Mouse (Mus musculus): ENCODE results near the gene Kbtbd4.
"Not testable (repeated sequence)": the region's sequence is repeated elsewhere in the genome, so short reads cannot be mapped to it uniquely, and the experiment has no call there.

The Kbtbd4 gene

GRCm38 (mm10) chr2:90904076-90904855 is at the start of gene Kbtbd4, which contains the start of gene Ndufs3:
TSS of gene Kbtbd4 (plus strand) at chr2:90904740.
TSS of gene Ndufs3 (minus strand) at chr2:90904827.
- DNase-seq (ENCODE audit: low spot score in 2 of 2): peak; percentile 79 to 85

- DNase-seq (ENCODE audit: low spot score in 2 of 2): no peak
Observed at GRCm38 (mm10) chr2:90861486-90861885, 43.1 kb upstream of the Kbtbd4 start.

DNA sequence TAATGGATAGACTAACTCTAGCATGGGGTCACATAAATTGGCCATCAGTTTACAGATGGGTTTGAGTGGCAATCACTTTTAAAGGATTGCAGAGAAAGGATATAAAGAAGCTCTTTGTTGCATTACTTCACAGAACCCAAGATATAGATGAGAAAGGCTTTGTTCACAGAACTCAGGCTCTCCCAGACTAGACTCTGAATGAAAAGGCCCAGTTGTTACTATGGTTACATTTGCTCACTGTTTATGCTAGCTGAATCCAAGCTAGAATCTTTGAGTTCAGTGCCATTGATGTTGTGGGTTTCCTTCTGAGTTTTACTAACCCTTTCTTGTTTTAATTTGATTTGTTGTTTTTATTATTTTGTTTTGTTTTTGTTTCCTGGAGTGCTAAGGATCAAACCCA is 40.4 kb upstream of the Kbtbd4 start:
- DNase-seq (ENCODE audit: low spot score in 2 of 2): no peak

DNA sequence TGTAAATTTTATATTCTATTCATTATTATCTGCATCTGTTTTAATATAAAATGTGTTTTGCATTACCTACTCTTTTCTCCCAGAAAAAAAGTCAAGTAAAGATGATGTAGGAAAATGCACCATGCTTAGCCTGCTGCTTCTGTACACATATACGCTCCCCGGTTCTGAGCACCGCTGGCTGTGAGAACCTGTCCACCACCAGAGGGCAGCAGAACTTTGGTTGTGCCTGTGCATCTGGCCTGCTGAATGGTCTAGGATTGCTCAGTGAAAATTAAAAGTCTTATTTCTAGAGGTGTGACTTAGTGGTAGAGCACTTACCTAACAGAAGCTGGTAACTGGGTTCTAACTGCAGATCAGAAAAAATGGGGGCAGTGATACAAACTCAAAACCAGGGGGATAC is 38.0 kb upstream of the Kbtbd4 start:
- peak; percentile 49 to 84 for DNase-seq (ENCODE audit: low spot score in 2 of 2)

GRCm38 (mm10) chr2:90870136-90870601 is 34.4 kb upstream of the Kbtbd4 start:
- no peak for DNase-seq (ENCODE audit: low spot score in 2 of 2)

DNA sequence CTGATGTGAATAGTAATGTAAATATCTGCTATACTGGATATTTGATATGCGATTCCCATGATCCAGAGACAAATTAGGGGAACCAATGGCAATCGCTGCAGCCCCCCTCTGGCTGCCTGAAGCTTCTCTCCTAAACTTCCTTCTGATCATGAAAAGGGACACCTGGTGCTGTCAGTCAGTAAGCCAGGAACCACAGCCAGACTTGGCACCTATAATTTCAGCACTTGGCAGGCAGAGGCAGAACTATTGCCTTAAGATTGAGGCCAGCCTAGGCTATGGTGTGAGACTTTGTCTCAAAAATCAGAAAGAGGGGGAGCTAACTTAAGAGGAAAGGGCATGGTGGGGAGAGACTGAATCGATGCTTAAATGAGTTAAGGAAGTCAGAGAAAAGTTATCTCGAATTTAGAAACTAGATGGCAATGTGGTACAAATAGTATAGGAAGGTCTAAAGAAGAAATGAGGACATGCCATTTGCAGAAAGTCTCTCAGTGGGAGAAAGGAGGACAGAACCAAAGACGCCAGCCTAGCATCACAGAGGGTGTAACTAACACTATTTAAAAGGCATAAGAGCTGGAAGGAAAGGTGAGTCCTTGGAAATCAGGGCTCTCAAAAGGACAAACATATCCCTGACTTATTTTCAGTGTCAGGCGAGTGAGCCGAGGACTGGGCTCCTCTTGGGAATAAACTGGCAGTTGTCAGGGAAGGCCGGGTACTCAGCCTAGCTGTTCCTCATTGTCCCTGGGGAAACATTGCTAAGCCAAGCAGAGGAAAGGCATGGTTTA is 33.2 kb upstream of the Kbtbd4 start:
- DNase-seq (ENCODE audit: low spot score in 2 of 2): no peak

GRCm38 (mm10) chr2:90874025-90874424 is 30.5 kb upstream of the Kbtbd4 start:
- no peak for DNase-seq (ENCODE audit: low spot score in 2 of 2)

DNA sequence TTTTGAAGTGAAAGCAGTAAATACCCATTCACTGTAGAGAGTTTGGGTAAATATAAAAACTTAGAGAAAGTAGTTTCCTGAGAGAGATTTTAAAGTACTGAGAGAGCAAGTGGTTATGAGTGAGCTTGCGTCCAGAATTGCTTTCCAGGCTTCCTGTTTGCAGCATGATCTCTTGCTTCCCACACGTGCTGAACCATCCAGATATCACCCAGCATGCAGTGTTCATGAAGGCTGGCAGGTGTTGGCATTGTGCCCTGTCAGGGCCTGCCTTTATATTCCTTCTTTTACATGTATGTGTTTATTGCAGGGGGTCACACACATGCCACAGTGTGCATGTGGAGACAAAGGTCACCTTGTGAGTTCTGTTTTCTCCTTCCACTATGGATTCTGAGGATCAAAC is 29.3 kb upstream of the Kbtbd4 start:
- DNase-seq (ENCODE audit: low spot score in 2 of 2): no peak

GRCm38 (mm10) chr2:90877584-90878259 is 26.8 kb upstream of the Kbtbd4 start:
- DNase-seq (ENCODE audit: low spot score in 2 of 2): no peak

- DNase-seq (ENCODE audit: low spot score in 2 of 2): no peak
Observed at GRCm38 (mm10) chr2:90879419-90879818, 25.1 kb upstream of the Kbtbd4 start.

DNA sequence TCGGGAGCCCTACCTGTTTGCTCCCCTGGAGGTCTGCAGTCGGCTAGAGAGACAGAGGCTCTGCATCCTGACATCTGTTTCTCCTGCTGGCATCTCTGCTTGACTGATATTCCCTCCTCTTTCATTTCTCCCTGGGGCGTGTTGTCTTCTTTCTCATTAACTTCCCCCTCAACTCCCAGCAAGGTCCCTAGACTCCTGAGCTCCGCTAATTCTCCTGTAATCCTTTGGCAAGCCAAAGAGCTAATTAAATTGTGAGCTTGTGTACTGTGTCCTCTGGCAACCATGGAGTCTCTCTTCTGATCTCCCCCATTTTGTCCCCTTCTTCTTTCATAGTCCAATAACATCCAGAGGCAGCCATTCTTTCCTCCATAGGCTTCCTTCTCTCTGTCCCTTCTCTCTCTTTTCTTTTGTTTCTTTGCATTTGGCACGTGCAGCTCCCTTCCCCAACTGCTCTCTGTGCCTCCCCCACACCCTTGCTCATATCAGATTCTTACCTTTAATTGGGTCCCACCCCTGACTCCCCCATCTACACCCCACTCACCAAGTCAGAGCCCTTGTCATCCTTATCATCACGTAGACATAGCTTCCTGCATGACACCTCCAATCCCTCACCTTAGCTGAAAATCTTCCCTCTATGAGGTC is 24.3 kb upstream of the Kbtbd4 start:
- no peak for DNase-seq (ENCODE audit: low spot score in 2 of 2)

DNA sequence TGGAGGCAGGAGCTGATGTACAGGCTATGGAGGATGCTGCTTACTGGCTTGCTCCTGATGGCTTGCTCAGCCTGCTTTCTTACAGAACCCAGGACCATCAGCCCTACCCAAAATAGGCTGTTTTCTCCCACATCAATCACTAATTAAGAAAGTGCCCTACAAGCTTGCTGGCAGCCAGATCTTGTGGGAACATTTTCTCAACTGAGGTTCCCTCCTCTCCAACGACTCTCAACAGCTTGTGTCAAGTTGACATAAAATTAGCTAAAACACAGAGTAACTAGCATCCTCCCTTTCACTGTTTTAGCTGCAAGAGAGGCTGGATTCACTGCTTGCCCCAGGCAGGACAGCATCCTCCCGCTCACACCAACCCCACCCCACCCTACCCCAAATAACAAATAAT is 22.7 kb upstream of the Kbtbd4 start:
- no peak for DNase-seq (ENCODE audit: low spot score in 2 of 2)

DNA sequence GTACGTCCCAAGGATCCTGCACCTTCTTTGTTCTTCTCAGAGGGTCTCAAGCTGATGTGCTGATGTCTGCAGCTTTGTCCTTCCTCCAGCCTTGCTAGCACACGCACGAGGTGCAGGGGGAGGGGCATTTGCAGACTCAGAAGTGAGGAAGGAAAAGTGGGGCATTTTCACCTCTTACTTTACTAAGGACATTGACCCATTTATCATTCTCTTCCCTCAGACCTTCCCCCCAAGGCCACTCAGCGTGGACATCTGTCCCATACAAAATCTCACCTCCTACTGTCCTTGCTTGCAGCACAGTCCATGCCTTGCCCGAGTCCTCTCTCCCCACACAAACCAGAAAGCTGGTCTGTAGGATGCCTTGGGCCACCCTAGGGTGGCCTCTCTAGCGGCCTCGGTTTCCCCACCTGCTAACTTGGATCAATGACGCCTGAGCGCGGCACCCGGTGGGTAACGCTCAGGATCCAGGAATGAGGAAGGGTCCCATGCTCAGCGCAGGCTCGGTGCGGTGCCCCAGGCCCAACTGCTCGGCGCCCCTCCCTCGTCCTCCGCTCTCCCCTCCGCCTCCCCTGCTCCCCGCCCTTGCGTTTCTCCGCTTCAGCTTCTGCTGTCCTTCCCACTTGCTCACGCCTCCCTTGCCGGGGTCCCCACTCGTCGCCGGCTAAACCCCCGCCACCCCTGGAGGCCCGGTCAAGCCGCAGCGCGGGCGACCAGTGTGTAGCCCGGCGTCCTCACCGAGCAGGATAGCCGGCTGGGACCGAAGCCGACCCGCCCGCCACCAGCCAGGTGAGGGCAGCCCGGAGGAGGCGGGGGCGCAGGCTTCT is 19.1 kb upstream of the Kbtbd4 start, which contains the start of gene C1qtnf4:
Gene C1qtnf4, plus strand, starts transcription at position 643 of the 824 bp plus-strand sequence.
- DNase-seq (ENCODE audit: low spot score in 2 of 2): no peak

DNA sequence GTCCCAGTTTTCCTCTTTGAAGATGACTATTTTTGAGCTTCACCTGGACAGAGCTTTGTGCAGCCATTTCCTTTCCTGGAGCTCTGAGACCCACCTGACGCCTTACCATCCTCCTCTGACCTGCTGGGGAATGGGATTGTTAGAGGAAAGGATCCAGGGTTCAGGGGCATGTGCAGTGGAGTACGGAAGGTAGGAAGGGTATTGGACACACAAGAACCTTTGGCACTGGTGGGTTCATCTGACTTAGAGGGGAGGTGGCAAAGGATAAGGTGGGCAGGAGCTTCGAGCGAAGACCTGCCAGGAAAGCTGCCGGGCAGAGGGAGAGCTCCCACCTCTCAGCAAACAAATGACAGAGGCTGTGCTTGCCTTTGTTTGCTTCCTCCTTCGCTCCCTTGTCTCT is 18.1 kb upstream of the Kbtbd4 start:
- DNase-seq (ENCODE audit: low spot score in 2 of 2): no peak

DNA sequence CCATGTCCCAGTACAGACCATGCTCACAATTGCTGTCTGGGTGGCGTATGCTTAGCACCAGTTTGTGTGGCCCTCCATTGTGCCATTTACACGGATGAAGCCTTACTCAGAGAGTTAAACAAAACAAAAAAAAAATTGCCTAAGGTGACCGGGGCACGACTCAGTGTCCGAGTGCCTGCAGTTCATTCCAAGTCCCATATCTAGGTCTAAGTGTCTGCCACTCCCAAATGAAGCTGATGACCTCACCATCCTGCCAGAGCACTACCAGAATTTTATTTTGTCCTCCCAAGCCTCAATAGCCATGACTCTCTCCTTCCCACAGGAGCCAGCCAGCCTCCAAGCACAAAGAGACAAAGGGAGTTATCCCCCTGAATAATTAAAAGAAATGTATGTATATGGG is 16.9 kb upstream of the Kbtbd4 start:
- DNase-seq (ENCODE audit: low spot score in 2 of 2): no peak

GRCm38 (mm10) chr2:90889550-90890548 is 14.7 kb upstream of the Kbtbd4 start:
- peak; percentile 20 to 41 for DNase-seq (ENCODE audit: low spot score in 2 of 2)

DNA sequence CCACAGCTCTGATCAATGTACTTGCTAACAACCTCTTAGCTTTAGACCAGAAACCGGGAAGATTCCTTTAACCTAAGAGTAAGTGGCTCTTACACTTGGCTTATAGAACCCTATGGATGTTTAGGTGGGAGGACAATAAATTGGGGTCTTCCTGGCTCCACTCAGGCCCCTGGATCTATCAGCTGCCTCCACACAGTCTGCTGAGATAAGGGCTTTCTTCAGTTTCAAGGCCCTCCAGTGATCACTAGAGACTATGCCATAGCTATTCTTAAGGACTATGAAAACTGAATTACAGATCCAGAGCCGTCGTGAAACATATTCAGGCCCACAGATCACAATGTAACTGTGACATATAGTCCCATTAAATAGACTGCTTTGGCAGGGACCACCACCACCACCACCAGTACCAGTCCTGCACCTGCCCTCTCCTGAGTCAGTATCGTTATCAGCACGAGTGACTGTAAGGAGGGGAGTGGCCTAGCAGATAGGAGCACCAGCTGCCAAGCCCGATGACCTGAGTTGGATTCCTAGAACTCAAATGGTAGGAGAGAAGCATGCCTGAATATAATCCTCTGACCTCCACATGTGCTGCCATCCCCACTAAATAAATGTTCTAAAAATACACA is 10.8 kb upstream of the Kbtbd4 start:
- no peak for DNase-seq (ENCODE audit: low spot score in 2 of 2)

- not testable (repeated sequence) for DNase-seq (ENCODE audit: low spot score in 2 of 2)
Observed at GRCm38 (mm10) chr2:90894299-90894677, 10.3 kb upstream of the Kbtbd4 start.

DNA sequence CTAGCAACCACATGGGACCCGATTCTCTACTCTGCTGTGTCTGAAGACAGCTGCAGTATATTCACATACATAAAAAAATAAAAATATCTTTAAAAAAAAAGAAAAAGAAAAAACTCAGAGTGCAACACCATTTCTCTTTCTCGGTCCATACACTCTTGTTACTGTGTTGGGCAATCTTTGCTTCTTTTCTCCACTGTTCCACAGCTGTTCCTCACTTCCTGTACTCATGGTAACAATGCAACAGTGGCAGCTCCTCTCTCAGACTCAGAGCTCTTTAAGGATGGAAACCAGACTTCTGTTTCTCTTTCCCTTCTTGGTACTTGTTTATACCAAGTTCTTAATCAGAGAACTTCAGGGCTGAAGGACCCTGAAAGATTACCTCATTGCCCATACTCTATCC is 1.1 kb upstream of the Kbtbd4 start:
- DNase-seq (ENCODE audit: low spot score in 2 of 2): no peak
